Mouse (Mus musculus): ENCODE results near the gene Zfp282. TPM values are rescaled to one million over a fixed set of nuclear protein-coding genes. Genes with fewer than 3 reads are reported as not detected.
"Not testable (repeated sequence)": the region's sequence is repeated elsewhere in the genome, so short reads cannot be mapped to it uniquely, and the experiment has no call there.

The Zfp282 gene
- polyA plus RNA-seq, 1 experiment from 2014 or later: 19.4 TPM

DNA sequence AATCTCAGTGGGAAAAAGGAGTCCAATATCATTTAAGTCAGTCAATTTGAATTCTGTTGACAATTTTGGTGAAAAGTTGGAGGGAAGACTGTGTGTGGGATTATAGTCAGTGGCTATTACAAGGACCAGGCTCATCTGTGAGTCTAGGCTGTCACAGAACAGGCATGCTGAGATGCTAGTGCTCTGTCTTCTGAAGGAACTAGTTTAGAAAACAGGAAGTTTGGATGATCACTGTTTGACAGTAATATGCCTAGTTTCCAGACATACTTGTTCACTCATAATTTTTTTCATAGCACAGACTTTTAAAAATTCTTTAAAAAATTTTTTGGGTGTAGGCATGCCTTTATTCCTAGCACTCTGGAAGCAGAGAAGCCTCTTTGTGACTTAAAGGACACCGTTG lies 35.9 kb upstream of the Zfp282 start:
- Histone ChIP-seq H3K4me3 (ENCODE audit: low read depth, low read length) (no peak overlapping the region), H3K4me2 (ENCODE audit: low read depth, low read length, severe bottlenecking) (no peak overlapping the region), H3K9ac (ENCODE audit: low read length) (no peak overlapping the region), H3K36me3 (ENCODE audit: control insufficient read depth, insufficient read depth, low read length) (no peaks in the 10 kb centered on the region), H3K27ac (ENCODE audit: low read depth, low read length) (no peak overlapping the region), H3K9me3 (ENCODE audit: control insufficient read depth, low read length) (no peaks in the 10 kb centered on the region), H3K27me3 (ENCODE audit: control insufficient read depth, insufficient read depth, low read length) (no peaks in the 10 kb centered on the region), H3K4me1 (replicated peaks; ENCODE audit: control insufficient read depth, insufficient read depth, low read length) (no peaks in the 10 kb centered on the region)
- no peak for ATAC-seq (replicated peaks; ENCODE audit: low FRiP score)
- no peak for DNase-seq (ENCODE audit: low spot score)
- WGBS: 96% methylated on average over 1 of the region's 1 CpGs

DNA sequence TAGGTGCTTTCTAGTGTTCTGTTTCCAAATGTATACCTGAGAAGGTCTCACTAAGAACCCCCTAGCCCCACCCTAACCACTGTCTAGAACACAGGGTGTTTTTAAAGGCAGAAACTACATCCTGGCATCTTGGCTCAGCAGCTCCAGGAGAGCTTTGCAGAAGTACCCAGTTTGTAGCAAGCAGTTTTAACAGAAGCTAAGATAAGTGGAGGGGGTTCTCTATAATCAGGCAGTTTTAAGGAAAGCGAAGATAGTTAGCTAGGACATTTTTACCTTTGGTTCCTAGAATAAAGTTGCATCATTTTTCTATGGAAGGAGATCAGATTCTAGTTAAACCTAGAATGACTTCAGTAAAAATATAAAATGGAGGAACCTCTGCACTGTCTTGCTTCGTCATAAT lies 35.2 kb upstream of the Zfp282 start:
- no peak overlapping the region for H3K27ac ChIP-seq (ENCODE audit: low read depth, low read length)
- WGBS: 91% methylated on average over 2 of the region's 2 CpGs
- no peak overlapping the region for H3K4me2 ChIP-seq (ENCODE audit: low read depth, low read length, severe bottlenecking)
- no peaks in the 10 kb centered on the region for H3K9me3 ChIP-seq (ENCODE audit: control insufficient read depth, low read length)
- H3K4me3 ChIP-seq (ENCODE audit: low read depth, low read length): no peak overlapping the region
- no peaks in the 10 kb centered on the region for H3K27me3 ChIP-seq (ENCODE audit: control insufficient read depth, insufficient read depth, low read length)
- no peak overlapping the region for H3K9ac ChIP-seq (ENCODE audit: low read length)
- no peak for DNase-seq (ENCODE audit: low spot score)
- H3K36me3 ChIP-seq (ENCODE audit: control insufficient read depth, insufficient read depth, low read length): no peaks in the 10 kb centered on the region
- ATAC-seq (replicated peaks; ENCODE audit: low FRiP score): no peak
- H3K4me1 ChIP-seq (replicated peaks; ENCODE audit: control insufficient read depth, insufficient read depth, low read length): no peaks in the 10 kb centered on the region

- H3K36me3 ChIP-seq (ENCODE audit: control insufficient read depth, insufficient read depth, low read length): no peaks in the 10 kb centered on the region
- no peak overlapping the region for H3K4me2 ChIP-seq (ENCODE audit: low read depth, low read length, severe bottlenecking)
- no peak overlapping the region for H3K9ac ChIP-seq (ENCODE audit: low read length)
- 83% methylated on average over 1 of the region's 1 CpGs for WGBS
- no peak for ATAC-seq (replicated peaks; ENCODE audit: low FRiP score)
- H3K4me3 ChIP-seq (ENCODE audit: low read depth, low read length): no peak overlapping the region
- no peaks in the 10 kb centered on the region for H3K9me3 ChIP-seq (ENCODE audit: control insufficient read depth, low read length)
- no peak for DNase-seq (ENCODE audit: low spot score)
- no peak overlapping the region for H3K27ac ChIP-seq (ENCODE audit: low read depth, low read length)
- no peaks in the 10 kb centered on the region for H3K4me1 ChIP-seq (replicated peaks; ENCODE audit: control insufficient read depth, insufficient read depth, low read length)
- H3K27me3 ChIP-seq (ENCODE audit: control insufficient read depth, insufficient read depth, low read length): no peaks in the 10 kb centered on the region
Measured at GRCm38 (mm10) chr6:47842337-47842736, 34.7 kb upstream of the Zfp282 start.

DNA sequence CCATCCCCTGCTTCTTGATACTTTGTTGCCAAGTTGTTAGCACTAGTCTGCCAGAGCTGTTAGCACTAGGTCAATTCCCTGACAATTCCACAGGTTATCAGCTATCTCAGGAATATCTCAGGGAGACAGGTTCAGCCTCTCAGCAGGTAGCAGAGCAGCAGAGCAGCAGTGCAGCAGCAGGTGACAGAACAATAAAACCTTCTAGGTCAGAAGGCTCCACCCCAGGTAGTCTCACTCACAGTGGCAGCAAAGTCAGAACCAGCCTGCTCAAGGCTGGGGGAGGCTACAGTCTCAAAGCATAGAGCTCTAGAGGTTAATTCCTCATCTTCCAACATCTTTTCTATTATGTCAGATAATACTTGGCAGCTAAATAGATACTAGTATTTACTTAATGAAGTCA lies 31.2 kb upstream of the Zfp282 start:
- no peak overlapping the region for H3K27ac ChIP-seq (ENCODE audit: low read depth, low read length)
- H3K4me1 ChIP-seq (replicated peaks; ENCODE audit: control insufficient read depth, insufficient read depth, low read length): no peaks in the 10 kb centered on the region
- ATAC-seq (replicated peaks; ENCODE audit: low FRiP score) (no peak), DNase-seq (ENCODE audit: low spot score) (no peak)
- H3K36me3 ChIP-seq (ENCODE audit: control insufficient read depth, insufficient read depth, low read length): no peaks in the 10 kb centered on the region
- no peak overlapping the region for H3K4me2 ChIP-seq (ENCODE audit: low read depth, low read length, severe bottlenecking)
- H3K9ac ChIP-seq (ENCODE audit: low read length): no peak overlapping the region
- H3K4me3 ChIP-seq (ENCODE audit: low read depth, low read length): no peak overlapping the region
- no peaks in the 10 kb centered on the region for H3K27me3 ChIP-seq (ENCODE audit: control insufficient read depth, insufficient read depth, low read length)
- H3K9me3 ChIP-seq (ENCODE audit: control insufficient read depth, low read length): no peaks in the 10 kb centered on the region

DNA sequence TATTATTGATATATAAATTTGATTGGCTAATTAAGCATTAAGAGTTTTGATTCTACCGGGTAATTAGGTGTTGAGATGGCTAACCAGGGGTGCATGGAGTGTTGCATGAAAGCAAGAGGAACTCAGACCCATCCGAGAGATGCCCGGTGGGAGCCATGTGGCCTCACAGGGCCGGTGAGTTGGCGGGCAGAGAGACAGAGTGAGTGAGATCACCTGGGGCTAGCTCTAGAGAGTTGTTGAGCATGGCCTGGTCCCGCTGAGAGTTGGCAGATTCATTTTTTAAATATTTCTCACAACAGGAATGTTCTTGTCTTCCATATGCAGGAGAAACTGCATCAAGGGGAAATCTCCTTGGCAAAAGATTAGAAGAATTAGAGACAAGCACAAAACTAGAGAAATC lies 19.8 kb upstream of the Zfp282 start:
- Histone ChIP-seq H3K4me2 (ENCODE audit: low read depth, low read length, severe bottlenecking) (no peak overlapping the region), H3K9me3 (ENCODE audit: control insufficient read depth, low read length) (no peaks in the 10 kb centered on the region), H3K27me3 (ENCODE audit: control insufficient read depth, insufficient read depth, low read length) (no peaks in the 10 kb centered on the region), H3K27ac (ENCODE audit: low read depth, low read length) (no peak overlapping the region), H3K9ac (ENCODE audit: low read length) (no peak overlapping the region), H3K4me1 (replicated peaks; ENCODE audit: control insufficient read depth, insufficient read depth, low read length) (no peaks in the 10 kb centered on the region), H3K4me3 (ENCODE audit: low read depth, low read length) (no peak overlapping the region), H3K36me3 (ENCODE audit: control insufficient read depth, insufficient read depth, low read length) (peaks cover 4% of the 10 kb centered on the region; the same call in 1 of the 2 replicates)
- WGBS: 90% methylated on average over 6 of the region's 6 CpGs
- ATAC-seq (replicated peaks; ENCODE audit: low FRiP score): no peak
- DNase-seq (ENCODE audit: low spot score): no peak

GRCm38 (mm10) chr6:47857729-47858128 lies 19.3 kb upstream of the Zfp282 start:
- H3K4me3 ChIP-seq (ENCODE audit: low read depth, low read length); H3K9ac ChIP-seq (ENCODE audit: low read length); H3K36me3 ChIP-seq (ENCODE audit: control insufficient read depth, insufficient read depth, low read length); ATAC-seq (replicated peaks; ENCODE audit: low FRiP score); H3K4me1 ChIP-seq (replicated peaks; ENCODE audit: control insufficient read depth, insufficient read depth, low read length); H3K27ac ChIP-seq (ENCODE audit: low read depth, low read length); H3K27me3 ChIP-seq (ENCODE audit: control insufficient read depth, insufficient read depth, low read length); H3K4me2 ChIP-seq (ENCODE audit: low read depth, low read length, severe bottlenecking); H3K9me3 ChIP-seq (ENCODE audit: control insufficient read depth, low read length); DNase-seq (ENCODE audit: low spot score): not testable (repeated sequence)
- 88% methylated on average over 3 of the region's 3 CpGs for WGBS

DNA sequence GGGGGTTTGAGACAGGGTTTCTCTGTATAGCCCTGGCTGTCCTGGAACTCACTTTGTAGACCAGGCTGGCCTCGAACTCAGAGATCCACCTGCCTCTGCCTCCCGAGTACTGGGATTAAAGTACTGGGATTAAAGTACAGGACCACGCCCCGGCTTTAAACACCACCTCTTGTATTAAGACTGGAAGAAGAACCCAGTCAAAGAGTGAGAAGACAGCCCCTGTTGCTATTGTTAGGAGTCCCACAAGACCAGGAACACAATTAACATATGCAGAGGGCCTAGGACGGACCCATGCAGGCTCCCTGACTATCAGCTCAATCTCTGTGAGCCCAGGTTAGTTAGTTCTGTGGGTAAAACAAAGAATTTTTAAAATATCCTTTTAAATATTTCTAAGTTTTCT lies 4.7 kb upstream of the Zfp282 start:
- no peaks in the 10 kb centered on the region for H3K36me3 ChIP-seq (ENCODE audit: control insufficient read depth, insufficient read depth, low read length)
- no peak for ATAC-seq (replicated peaks; ENCODE audit: low FRiP score)
- H3K4me2 ChIP-seq (ENCODE audit: low read depth, low read length, severe bottlenecking): no peak overlapping the region
- H3K4me3 ChIP-seq (ENCODE audit: low read depth, low read length): no peak overlapping the region
- no peaks in the 10 kb centered on the region for H3K4me1 ChIP-seq (replicated peaks; ENCODE audit: control insufficient read depth, insufficient read depth, low read length)
- H3K9ac ChIP-seq (ENCODE audit: low read length): no peak overlapping the region
- no peak overlapping the region for H3K27ac ChIP-seq (ENCODE audit: low read depth, low read length)
- WGBS: 92% methylated on average over 5 of the region's 5 CpGs
- DNase-seq (ENCODE audit: low spot score): no peak
- H3K9me3 ChIP-seq (ENCODE audit: control insufficient read depth, low read length): no peaks in the 10 kb centered on the region
- H3K27me3 ChIP-seq (ENCODE audit: control insufficient read depth, insufficient read depth, low read length): no peaks in the 10 kb centered on the region

DNA sequence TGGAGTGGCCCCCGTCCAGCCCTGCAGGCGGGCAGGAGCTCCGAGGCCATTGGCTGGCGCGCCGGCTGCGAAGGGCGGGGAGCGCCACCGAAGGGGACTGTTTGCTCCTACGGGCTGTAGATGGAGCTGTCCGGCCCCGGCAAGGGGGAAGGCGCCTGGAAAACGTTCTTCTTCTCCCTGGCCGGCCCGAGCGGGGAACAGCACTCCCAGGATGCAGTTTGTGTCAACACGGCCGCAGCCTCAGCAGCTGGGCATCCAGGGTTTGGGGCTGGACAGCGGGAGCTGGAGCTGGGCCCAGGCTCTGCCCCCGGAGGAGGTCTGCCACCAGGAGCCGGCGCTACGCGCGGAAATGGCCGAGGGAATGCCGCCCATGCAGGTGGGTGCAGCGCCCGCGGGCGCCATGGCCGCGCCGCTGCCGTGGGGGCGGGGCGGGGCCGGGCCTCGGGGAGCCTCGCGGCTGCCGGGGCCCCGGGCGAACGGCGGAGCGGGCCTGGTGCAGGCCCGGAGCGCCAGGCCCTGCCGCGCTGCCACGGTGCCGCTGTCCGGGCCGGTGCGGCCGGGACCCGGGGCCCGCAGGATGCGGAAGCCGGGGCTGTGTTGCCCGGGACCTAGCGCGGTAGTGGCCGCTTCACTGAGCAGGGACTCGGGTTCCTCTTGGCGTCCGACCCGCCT lies 593 bp downstream of the Zfp282 start:
- Histone ChIP-seq H3K36me3 (ENCODE audit: control insufficient read depth, insufficient read depth, low read length) (no peaks in the 10 kb centered on the region), H3K9me3 (ENCODE audit: control insufficient read depth, low read length) (no peaks in the 10 kb centered on the region), H3K9ac (ENCODE audit: low read length) (peak overlapping the region; percentile 96), H3K27ac (ENCODE audit: low read depth, low read length) (peak overlapping the region; percentile 96), H3K4me2 (ENCODE audit: low read depth, low read length, severe bottlenecking) (peak overlapping the region; percentile 92), H3K27me3 (ENCODE audit: control insufficient read depth, insufficient read depth, low read length) (no peaks in the 10 kb centered on the region), H3K4me3 (ENCODE audit: low read depth, low read length) (peak overlapping the region; percentile 96), H3K4me1 (replicated peaks; ENCODE audit: control insufficient read depth, insufficient read depth, low read length) (peaks cover 10% of the 10 kb centered on the region)
- ATAC-seq (replicated peaks; ENCODE audit: low FRiP score) (peak; percentile 97), DNase-seq (ENCODE audit: low spot score) (peak; percentile 95)
- WGBS: 1% methylated on average over 71 of the region's 71 CpGs

- Histone ChIP-seq H3K9me3 (ENCODE audit: control insufficient read depth, low read length) (no peaks in the 10 kb centered on the region), H3K36me3 (ENCODE audit: control insufficient read depth, insufficient read depth, low read length) (peaks cover 2% of the 10 kb centered on the region; the same call in 1 of the 2 replicates), H3K4me2 (ENCODE audit: low read depth, low read length, severe bottlenecking) (peak overlapping the region; percentile 92), H3K4me3 (ENCODE audit: low read depth, low read length) (peak overlapping the region; percentile 96), H3K27ac (ENCODE audit: low read depth, low read length) (peak overlapping the region; percentile 96), H3K4me1 (replicated peaks; ENCODE audit: control insufficient read depth, insufficient read depth, low read length) (peaks cover 10% of the 10 kb centered on the region), H3K27me3 (ENCODE audit: control insufficient read depth, insufficient read depth, low read length) (no peaks in the 10 kb centered on the region), H3K9ac (ENCODE audit: low read length) (peak overlapping the region; percentile 96)
- DNase-seq (ENCODE audit: low spot score) (no peak), ATAC-seq (replicated peaks; ENCODE audit: low FRiP score) (no peak)
- under 1% methylated on average over 11 of the region's 11 CpGs for WGBS
Measured at GRCm38 (mm10) chr6:47878133-47878514, 1.1 kb downstream of the Zfp282 start.

Data from forebrain, embryonic 11.5 days (tissue).